Mouse (Mus musculus) ES-CJ7 (cell line): ENCODE measurements around the gene Nit1.
"Not testable (repeated sequence)": the region's sequence is repeated elsewhere in the genome, so short reads cannot be mapped to it uniquely, and the experiment has no call there.

Experiments
- DNase-seq: peaks from one replicate; pipeline ENCODE4 v3.0.0; 2011; ENCODE audit warnings: low read depth, low spot score

Nit1 gene

DNA sequence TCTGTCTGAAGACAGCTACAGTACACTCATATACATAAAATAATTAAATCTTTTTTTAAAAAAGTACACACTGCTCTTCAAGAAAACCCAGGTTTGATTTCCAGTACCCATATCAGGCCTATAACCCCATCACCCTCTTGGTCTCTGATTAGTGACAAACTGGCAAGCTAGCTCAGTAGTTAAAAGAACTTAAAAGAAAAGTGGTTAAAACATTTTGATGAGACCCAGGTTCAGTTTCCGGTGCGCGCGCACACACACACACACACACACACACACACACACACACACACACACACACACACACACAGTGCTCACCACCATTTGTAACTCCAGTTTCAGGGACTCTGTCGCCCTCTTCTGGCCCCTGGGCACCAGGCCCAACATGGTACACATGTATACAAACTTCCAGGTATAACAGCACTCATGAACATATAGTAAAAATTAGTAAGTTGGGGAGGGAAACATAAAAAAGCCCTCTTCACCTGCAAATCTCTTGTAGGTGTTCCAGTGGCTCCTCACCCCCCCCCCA is 10.4 kb upstream of the Nit1 start:
- DNase-seq = peak; percentile 65

DNA sequence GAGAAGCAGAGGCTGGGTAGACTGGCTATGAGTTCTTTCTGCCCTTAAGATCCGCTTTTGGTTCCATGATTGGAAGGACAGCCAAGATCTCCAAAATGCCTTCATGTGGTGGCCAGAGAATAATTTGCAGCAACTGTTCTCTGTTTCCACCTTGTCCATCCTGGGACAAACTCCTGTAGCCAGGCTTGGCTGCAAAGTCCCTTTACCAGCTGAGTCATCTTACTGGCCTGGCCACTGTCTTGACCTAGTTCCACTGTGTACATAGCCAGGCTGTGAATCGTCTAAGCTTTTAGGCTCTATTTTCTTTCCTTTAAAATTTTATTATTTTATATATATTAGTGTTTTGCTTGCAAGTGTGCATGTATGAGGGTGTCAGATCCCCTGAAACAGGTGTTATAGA is 3.8 kb upstream of the Nit1 start:
- no peak for DNase-seq

DNA sequence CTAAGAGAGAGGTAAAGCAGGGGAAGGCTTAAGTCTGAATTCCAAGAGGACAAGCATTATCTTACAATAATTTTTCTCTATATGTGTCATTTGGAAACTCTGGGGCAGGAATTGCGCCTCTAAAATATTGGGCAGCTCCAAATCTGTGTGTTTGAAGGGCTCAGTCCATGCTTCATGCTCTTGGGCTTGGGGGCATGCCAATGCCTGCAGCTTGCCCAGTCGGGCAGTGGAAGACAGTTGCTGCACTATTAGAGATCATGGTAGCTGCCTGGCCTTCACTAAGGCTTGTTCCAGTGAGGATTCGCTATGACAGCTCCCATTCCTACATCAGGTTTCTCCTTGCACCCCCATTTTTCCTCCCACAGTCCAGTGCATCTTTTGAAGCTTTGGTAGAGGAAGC is 3.2 kb upstream of the Nit1 start:
- no peak for DNase-seq

DNA sequence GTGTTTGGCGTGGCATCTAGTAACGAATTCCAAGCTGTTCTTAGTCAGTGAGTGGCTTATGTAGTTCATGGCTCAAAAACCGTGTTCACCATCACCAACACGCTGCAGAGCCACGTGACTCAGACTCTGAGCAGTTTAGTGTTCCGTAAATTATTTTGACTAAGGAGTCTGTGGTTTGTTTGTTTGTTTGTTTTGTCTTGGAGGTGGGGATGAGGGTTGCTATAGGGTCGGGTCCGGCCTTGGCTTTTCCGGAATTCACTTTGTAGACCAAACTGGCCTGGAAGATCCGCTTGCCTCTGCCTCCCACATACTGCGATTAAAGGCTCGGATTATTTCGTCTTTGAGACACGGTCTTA is 627 bp upstream of the Nit1 start:
- DNase-seq = no peak

DNA sequence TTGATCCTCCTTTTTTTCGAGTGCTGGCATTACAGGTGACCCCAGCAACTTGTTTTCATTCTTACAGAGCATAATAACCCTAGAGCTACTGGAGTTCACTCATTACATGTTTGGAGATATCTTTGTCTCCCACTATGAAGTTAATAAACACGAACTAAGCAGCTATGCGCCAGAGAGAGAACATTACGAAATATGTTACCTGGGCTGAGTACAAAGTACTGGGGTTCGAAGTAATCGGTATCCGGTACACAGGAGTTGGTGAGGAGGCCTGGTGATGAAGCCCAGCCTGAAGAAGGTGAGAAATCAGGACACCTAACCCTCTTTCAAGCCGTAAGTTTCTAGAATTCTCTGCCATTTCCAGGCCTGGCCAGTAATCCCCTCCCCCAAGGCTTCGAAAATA is 731 bp downstream of the Nit1 start:
- no peak for DNase-seq

DNA sequence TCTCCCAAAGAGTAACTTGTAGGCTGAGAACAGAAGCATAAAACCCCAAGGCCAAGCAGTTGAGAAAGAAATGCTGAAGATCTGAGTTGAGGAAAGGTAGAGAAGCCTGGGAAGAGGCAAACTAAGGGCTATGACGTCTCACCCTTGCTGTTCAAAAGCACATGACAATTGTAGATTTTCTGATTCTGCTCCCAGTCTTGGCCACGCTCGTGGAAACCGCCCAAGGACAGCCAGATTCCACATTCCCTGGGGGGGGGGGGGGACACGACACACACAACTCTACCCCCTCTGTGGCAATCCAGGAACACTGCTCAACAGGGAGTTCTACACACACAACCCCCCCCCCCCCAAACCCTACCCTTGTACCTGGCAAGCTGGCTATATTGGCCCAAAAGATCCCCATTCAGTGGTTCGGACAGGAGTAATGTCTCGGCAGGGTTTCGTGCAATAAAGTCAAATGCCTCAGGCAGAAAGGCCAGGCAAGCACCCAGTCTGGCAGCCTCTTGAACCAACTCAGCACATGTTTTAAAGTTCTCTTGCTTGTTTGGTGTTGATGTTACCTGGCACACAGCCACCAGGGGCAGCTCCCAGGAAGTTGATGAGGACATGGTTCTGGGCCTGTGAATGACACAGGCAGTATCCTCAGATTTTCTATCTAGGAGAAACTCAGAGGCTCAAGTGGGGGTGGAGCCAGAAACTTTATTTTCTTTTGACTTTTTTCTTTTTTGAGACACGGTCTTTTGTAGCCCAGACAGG is 1.3 kb downstream of the Nit1 start:
- peak; percentile 68 for DNase-seq

DNA sequence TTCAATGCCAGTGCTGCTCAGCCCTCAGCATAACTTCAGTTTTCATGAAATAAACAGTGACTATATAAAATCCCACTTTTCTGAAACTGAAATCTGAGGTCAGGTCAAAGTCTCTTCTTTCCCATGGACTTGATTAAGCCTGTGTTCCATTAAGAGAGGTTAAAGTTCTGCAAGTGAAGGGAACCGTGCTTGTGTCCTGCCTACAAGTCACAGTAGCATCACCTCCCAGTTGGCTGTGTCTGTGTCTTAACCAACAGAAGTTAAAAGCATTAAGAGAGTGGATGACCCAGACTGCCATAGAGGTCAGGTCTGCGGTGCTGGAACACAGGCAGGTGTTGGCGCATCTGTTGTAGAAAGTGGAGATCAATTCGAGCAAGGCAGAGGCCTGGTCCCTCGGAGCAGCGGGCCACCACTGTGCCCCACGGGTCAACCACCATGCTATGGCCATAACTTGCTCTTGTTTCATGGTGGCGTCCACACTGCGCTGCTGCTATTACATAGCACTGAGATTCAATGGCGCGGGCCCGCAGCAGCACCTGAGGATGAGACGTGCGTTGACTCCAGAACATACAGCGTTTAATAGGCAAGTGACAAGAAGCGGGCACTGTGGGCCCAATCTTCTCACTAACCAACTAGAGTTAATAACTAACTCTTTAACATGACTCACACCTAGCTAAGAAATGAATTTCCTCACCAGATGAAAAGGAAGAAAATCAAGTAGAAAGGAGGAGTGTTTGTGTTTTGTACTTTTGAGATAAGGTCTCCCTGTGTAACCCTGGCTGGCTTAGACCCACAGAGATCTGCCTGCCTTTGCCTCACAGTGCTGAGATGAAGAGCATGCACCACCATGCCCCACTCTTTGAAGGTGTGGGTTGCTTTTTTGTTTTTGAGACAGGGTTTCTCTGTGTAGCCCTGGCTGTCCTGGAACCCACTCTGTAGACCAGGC is 2.9 kb downstream of the Nit1 start:
- no peak for DNase-seq

DNA sequence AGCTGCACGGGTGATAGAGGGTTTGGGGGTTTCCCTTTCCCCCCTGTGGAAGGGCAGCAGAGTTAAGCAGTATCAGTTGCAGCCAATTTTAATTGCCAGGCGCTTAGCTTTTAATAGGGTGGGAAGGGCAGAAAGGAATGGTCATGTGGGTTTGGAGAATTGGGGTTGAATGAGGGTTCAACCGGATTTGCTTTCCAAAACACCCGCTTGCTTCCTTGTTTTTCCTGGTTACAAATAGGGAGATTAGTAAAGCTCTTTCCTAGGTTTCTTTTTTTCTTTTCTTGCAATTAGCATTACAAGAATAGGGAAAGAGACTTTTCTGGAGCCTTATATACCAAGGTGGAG is 15.3 kb downstream of the Nit1 start:
- peak; percentile 64 for DNase-seq

DNA sequence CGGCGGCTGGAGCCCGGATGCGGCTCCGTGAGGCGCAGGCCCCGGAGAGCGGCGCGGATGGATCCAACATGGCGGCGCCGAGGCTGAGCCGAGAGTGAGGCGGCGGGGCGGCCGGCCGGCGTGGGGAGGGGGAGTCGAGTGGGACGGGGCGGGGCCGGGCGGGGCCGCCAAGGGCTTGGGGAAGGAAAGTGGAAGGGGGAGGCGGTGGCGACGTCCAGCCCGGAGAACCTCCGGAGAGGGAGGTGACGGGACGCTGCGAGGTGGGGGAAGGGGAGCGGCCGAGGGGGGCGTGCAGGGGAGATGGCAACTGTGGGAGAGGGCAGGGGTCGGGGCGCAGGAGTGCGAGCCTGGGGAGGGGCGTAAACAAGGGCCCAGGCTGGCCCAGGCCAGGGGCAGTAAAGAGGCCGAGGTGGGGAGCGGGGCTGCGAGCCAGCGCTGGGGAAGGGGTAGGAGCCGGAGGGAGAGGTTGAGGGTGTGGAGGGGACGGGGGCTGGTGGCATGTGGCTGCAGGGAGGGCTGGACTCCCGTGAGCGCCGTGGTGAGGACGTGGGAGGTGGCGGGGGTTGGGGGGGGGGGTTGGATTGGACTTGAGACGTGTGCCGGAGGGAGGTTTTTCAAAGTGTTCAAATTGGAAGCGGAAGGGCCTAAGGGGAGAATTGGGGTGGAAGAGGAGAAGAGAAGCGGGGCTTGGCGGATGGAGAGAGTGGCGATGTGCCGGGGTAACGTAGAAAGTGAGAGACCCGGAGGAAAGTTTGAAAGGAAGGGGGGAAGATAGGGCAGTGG is 15.8 kb downstream of the Nit1 start:
- DNase-seq = peak; percentile 89

DNA sequence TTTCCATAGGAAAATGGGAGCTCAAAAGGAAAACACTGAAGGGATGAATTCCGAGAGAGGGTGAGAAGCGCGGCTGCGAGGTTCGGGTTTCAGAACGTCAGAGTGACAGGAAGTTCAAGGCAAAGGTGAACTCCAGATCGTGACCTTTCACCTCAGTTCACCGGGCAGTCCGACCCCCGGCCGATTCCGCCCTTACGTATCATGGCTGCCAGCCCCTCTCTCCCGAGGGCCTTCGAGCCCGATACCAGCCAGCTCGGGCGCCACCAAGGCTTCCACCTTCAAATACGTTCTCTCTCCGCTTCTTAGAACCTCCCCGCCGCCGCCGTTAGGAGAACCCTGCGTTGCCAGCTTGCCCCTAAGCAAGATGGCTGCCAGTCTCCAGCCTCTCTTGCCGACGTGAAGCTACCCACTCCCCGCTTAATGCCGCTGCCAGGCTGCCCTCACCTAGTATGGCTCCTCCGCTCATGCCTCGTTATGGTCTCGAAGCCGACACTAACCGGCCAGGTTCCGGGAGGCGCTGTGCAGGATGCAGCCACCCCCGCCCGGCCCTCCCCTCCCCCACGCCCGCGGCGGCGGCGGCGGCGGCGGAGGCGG is 16.5 kb downstream of the Nit1 start, which contains the start of gene Dedd:
Dedd (plus strand) TSS at position 307 of the 594 bp plus-strand sequence.
- peak; percentile 96 for DNase-seq

DNA sequence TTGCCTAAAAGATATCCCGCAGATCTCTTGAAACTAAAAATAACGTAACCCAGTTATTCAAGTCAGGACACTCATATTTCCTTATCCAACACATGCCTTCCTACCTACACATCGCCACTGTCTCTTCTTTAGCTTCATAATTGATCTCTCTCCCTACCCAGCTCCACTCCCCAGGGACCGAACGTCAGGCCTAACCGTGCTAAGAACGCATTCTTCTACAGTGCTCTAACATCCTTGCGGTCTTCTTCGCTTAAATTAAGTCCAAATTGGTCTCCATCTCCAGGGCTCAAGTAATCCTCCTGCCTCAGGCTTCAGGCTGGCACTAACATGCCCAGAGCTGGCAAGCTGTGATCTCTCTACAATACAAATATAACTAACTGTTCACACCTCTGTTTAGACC is 17.2 kb downstream of the Nit1 start:
- no peak for DNase-seq

DNA sequence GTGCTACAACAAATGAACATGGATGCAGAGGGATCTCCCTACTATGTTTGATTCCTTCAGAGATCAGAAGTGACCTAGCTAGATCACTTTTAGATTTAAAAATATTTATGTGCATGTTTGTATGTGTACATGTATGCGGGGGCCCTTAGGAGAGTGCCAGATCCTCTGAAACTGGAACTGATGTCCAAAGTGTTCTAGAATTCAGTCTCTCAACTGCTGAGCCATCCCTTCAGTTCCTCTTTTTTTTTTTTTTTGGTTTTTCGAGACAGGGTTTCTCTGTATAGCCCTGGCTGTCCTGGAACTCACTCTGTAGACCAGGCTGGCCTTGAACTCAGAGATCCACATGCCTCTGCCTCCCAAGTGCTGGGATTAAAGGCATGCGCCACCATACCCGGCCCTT is 18.9 kb downstream of the Nit1 start:
- DNase-seq = not testable (repeated sequence)

DNA sequence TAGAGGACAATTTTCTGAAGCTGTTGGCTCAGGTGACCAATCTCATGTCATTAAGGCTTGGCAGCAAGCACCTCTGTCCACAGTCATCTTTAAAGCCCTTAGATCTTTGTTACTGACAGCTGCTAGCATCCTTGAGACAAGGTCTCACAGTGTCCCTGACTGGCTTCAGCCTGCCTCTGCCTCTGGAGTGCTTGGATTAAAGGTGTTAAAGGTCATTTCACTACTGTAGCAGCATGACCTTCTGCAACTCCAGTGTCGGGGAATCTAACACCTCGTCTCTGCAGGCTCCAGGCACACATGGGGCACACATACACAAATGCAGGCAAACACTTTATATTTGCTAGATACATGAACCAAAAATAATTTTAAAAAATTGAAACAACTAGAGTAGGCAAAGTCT is 19.9 kb downstream of the Nit1 start:
- peak; percentile 59 for DNase-seq

DNA sequence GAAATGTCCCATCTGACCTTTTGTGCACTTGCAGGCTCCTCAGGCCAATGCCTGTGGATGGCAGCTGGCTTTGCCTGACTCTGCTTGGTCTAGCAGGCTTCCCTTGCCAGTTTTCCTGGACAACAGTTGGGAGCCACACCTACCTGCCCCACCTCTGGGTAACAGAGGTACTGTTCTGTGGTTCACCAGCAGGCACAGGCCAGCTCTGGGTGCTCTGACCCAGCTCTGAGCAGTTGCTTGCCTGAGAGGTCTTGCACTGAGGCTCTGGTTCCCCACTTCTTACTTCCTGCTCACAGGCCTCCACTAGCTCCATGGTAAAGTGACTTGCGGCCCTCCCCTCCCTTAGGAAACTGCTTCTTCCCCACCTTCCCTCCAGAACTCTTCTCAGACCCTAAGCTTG is 23.4 kb downstream of the Nit1 start:
- DNase-seq = peak; percentile 74

DNA sequence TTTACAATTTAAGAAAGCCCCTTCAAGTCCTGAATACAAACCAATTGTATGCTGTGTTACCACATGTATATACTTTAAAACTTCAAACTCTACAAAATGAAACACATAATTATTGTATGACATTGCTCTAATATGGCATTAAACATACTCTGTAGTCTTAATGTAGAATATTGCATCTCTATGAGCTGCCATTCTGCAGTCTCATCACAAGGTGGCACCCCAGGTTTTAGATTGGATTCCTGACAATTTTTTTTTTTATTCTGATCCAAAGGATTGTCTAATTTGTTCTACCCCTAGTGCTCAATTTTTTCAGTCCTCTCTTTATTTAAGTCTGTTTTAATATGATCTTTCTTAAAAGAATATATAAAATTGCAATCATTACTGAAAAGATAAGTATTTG is 24.0 kb downstream of the Nit1 start:
- DNase-seq = peak; percentile 46

DNA sequence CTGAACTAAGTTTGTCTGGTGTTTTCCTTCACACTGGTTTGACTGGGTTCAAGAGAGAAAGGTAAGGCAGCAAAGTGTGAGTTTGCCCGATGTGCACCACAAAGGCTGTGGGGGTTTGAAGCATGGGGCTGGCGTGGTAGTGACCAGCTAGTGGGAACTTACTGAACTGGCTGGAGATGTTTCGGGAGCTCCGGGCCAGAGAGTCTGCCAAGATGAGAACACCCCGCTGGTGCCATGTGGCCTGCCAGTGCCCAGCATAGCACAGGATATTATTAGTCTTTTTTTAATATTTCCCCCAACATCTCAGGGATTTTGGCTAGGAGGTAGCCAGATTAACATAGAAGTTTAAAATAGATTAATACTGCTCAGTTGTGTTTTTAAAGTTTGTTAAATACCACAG is 25.3 kb downstream of the Nit1 start:
- DNase-seq = no peak

DNA sequence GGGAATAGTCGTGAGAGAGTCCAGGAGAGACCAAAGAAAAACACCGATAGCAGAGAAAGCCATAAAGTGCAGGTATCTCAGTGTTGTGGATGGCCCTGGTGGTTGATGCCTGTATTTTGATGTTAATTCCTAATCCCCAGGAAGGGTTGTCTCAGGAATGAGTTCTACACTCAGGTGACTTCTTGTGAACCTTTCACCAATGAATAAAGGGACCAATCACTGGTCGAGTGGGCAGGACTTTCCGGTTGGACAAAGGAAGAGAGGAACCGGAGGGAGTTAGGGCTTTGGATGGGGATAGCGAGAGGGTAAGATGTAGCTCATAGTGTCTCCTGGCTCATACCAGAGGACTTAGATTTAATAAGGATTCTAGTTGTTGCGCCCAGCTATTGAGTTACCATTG is 25.7 kb downstream of the Nit1 start:
- peak; percentile 96 for DNase-seq

DNA sequence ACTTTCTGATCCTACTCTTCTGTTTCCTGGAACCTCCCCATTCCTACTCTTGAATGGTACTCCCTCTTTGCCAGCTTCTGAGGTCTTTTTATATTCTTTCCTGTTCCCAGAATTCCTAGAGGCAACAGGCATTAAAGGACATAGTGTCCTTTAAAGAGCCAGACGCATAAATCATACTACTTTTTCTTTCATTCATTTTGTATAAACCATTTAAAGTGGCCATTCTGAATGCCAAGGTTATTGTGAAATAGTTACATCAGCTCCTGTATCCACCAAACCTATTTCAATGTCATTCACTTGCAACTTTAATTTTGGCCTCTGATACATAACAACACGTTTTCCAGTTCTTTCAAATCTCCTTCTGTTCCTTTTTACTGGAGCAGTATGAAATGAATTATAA is 36.1 kb downstream of the Nit1 start:
- DNase-seq = no peak

DNA sequence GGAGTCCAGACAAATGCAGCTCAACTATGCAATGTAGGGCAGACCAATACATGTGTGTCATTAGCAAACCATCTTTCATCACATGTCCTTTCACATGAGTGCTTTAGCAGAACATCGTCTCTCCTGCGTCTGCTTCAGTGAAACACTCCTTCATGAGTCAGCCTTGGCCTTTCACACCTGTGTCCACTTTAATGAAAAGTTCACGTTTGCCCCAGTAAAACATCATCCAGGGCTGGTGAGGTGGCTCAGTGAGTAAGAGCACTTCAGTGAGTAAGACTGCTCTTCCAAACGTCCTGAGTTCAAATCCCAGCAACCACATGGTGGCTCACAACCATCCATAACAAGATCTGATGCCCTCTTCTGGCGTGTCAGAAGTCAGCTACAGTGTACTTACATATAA is 39.3 kb downstream of the Nit1 start:
- DNase-seq = not testable (repeated sequence)

DNA sequence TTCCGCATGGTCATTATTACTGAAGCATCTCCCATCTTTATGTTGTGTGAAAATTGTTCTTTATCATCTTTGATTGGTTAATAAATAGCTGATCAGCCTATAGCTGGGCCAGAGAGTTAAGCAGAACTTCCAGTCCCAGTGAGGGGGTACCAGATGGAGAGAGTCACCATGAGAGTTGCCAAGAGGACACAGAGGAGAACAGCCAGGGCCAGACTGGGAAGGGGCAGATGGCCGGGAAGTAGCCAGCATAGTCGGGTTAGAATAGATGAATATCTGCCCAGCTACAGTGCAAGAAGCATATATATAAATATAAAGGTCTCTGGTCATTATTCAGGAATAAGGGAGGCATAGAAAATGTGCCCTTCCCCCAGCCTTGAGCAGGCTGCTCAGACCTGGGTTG is 47.2 kb downstream of the Nit1 start:
- DNase-seq = no peak

DNA sequence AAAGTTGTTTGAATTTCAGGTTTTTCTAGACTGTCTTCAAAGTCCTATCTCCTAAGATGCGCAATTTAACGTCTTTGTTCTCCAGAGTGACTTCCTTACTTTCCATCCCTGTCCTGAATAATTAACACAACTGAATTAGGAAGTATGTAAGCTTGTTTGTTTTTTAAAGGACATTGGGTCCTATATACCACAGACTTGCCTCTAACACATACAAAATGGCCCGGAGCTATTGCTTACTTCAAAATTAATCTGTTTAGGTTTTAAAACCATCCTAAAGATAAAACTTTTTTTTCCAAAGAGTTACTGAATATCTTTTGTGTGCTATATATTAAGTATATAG is 50.4 kb downstream of the Nit1 start:
- DNase-seq = no peak
